Mouse (Mus musculus): ENCODE data around the gene Ift122.
A peak's percentile ranks its signal among the peaks of the same experiment; 100 is the strongest.

Gene Ift122

DNA sequence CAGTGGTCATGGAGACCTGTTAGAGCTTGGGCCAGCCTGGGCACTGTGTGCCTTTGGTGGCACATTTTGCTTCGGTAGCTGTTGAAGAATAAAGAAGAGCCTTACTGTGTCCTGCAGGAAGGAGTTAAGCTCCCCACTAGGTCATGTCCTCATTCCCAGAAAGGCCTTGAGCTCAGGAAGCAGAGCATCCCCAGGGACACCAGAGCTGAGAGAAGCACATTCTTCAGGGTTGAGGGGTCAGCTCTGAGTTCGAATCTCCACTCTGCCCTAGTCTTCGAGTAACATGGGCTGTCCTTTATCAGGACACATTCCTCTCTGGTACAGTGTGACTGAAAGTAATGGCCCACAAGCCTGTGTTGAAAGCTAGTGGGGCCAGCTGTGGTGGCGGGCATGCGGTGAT is 66.6 kb downstream of the Ift122 start:
- no peak for DNase-seq (ENCODE audit: extremely low spot score, low spot score)

GRCm38 (mm10) chr6:115924829-115925228 is 71.6 kb downstream of the Ift122 start:
- DNase-seq (ENCODE audit: extremely low spot score, low spot score): no peak

DNA sequence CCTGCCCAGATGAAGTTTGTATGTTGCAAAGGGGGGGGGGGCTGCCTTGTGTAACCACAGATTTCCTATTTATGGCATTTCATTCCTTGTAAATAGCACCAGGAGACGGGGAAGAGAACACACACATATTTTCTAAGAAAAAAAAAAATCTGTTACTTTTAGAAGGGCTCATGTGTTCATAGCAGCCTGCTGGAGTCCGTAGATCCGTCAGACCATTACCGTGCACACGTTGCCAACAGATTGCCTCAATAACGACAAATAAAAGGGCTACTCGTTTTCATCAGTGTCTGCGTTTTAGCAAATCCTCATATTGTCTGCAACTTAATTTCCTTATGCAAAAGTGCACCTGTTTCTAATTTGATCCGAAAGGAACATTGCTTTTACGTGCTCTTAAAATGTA is 73.1 kb downstream of the Ift122 start:
- no peak for DNase-seq (ENCODE audit: extremely low spot score, low spot score)

DNA sequence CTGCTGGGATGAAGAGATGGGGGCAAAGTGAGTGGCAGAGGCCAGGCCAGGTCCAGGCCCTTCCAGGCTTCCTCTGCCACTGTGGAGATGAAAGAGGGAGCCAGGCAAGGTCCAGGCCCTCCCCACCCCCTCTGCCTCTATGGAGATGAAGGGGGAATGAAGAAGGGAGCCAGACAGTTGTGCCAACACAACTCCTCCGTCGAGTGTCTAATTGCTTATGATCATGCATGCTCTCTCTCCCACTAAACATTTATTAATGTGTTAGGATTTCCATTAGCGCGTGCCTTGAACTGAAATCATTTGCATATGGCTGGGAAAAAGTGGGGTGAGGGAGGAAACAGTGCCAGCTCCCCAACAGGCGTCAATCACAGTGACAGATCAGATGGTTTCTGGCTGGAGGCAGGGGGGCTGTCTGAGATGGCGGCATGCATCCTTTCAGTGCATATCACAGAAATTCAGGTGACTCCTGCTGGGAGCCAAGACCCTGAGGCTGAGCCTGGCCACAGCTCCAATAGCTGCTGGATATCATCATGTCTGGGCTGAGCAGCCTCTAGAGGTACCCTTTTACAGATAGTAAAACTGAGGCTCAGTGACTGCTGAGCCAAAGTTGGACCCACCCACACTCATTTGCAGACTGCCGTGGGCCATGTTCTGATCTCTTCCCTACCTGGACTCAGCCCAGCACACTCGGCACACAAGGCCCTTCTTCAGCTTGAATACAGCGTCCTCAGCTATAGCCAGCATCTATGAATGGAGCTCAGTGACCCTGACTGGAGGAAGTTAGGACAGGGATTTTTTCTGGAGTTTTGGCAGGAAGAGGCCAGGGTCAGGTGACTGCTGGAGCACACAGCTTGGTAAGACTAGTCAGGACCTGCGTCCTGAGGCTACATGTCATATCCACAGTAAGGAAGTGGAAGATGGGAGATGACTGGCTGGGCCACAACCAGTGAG is 74.3 kb downstream of the Ift122 start:
- no peak for DNase-seq (ENCODE audit: extremely low spot score, low spot score)

DNA sequence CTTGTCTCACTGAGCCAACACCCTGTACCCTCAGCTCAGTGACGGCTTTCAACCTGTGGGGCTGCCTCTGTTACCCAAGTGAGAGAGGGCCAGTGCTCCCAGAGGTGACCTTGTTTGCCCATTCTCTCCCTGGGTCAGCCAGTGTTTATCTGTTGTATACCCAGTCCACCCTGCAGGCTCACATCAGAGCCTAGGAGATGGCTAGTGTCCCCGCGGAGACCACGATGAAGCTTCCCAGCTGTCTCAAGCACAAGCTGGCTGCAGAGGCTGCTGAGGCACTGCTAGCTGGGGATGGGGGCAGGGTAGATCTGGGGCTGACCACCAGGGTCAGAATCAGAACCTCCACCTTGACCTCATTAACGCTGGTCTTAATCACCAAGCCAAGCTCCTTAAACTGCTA is 76.7 kb downstream of the Ift122 start:
- DNase-seq (ENCODE audit: extremely low spot score, low spot score): no peak

GRCm38 (mm10) chr6:115931639-115932038 is 78.4 kb downstream of the Ift122 start, which contains the start of gene Rho:
TSS of gene Rho (plus strand) at chr6:115931748.
- no peak for DNase-seq (ENCODE audit: extremely low spot score, low spot score)

DNA sequence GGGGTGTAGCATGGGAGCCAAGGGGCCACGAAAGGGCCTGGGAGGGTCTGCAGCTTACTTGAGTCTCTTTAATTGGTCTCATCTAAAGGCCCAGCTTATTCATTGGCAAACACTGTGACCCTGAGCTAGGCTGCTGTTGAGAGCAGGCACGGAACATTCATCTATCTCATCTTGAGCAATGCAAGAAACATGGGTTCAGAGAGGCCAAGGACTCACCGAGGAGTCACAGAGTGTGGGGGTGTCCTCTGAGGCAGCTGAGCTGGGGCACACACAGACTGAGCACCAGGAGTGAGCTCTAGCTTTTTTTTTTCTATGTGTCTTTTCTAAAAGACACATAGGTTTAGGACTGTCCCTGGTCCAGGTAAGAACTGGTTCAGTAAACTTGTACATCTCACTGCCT is 79.1 kb downstream of the Ift122 start:
- DNase-seq (ENCODE audit: extremely low spot score, low spot score): no peak

- no peak for DNase-seq (ENCODE audit: extremely low spot score, low spot score)
Measured at GRCm38 (mm10) chr6:115935544-115935943, 82.3 kb downstream of the Ift122 start.

DNA sequence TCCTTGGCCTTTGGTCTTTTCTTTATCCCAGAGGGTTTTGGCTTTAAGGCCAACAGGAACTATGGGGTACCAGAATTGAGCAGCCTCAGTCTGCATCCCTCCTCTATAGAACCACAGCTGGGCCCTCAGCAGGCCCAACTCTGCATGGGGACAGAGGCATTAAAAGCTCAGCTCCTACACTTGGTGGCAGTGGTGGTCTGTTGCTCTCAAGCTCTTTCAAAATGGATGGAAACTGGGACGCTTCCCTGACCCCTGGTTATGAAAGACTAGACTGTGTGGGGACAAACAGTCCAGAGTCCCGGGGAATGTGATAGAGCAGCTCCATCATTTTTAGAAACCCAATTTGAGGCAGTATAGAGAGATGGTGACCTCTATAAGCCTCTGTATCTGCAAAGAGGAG is 84.7 kb downstream of the Ift122 start:
- no peak for DNase-seq (ENCODE audit: extremely low spot score, low spot score)

GRCm38 (mm10) chr6:115938798-115939197 is 85.5 kb downstream of the Ift122 start:
- DNase-seq (ENCODE audit: extremely low spot score, low spot score): no peak

GRCm38 (mm10) chr6:115940603-115941002 is 87.3 kb downstream of the Ift122 start:
- DNase-seq (ENCODE audit: extremely low spot score, low spot score): no peak

GRCm38 (mm10) chr6:115941128-115941527 is 87.9 kb downstream of the Ift122 start:
- peak; percentile 45 for DNase-seq (ENCODE audit: extremely low spot score, low spot score)

GRCm38 (mm10) chr6:115943498-115944427 is 90.5 kb downstream of the Ift122 start:
- DNase-seq (ENCODE audit: extremely low spot score, low spot score): no peak

- DNase-seq (ENCODE audit: extremely low spot score, low spot score): no peak
Measured at GRCm38 (mm10) chr6:115944638-115945037, 91.4 kb downstream of the Ift122 start, which contains the start of gene H1foo. TSS of gene H1foo (plus strand) at chr6:115944938.

- DNase-seq (ENCODE audit: extremely low spot score, low spot score): no peak
Measured at GRCm38 (mm10) chr6:115945633-115946032, 92.4 kb downstream of the Ift122 start.

DNA sequence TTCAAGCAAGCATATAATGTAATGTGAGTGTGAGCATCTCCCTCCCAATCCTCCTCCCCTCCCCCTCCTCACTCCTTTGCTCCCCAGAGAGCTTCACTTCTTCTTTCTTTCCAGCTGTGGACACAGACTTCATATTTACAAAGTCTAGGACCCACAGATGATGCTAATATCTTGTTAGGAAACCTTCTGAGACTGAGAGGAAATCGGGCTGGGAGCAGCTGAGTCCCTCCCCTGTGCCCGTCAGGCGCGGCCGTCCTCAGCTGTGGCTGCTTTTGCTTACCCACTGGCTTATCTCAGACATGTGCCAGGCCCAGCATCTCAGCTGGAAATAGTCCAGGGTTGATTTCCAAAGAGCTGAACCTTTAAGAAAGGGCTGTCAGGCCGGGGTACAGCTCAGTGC is 93.1 kb downstream of the Ift122 start:
- no peak for DNase-seq (ENCODE audit: extremely low spot score, low spot score)

- DNase-seq (ENCODE audit: extremely low spot score, low spot score): no peak
Measured at GRCm38 (mm10) chr6:115954506-115955074, 101.3 kb downstream of the Ift122 start.

DNA sequence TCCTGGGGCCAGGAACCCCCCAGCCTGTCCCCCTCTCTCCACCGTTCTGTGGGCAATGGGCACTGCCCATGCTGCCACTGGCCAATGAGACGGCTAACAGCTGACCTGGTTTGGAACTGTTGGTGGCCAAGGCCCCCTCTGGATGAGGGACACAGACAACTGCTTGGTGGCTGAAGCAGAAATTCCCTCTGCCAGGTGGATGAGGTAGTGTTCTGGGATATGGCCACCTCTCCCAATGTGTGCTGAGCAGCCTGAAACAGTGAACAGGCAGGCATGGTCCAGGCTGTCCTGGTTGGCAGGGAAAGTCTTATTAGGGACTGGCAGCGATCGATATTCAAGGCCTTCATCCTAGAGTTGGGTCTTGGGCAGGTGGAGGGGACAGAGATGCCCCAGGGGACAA is 101.9 kb downstream of the Ift122 start:
- DNase-seq (ENCODE audit: extremely low spot score, low spot score): no peak

DNA sequence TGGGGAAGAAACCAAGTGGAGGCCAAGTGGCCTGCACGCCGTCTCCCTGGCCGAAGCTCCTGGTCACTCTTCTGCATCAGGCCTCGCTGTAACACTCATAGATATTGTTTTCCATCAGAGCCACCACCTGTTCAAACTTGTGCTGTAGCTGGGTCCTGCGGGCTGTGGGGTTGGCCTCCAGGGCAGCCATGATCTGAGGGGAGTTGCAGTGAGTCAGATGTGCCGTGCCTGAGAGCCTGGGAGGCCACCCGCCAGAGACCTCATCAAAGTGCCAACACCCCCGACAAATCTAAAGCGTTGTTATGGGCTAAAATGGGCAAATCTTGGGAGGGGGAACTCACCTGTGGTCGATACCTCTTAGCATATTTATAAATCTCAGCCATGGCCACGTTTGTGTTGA is 102.4 kb downstream of the Ift122 start:
- DNase-seq (ENCODE audit: extremely low spot score, low spot score): no peak

DNA sequence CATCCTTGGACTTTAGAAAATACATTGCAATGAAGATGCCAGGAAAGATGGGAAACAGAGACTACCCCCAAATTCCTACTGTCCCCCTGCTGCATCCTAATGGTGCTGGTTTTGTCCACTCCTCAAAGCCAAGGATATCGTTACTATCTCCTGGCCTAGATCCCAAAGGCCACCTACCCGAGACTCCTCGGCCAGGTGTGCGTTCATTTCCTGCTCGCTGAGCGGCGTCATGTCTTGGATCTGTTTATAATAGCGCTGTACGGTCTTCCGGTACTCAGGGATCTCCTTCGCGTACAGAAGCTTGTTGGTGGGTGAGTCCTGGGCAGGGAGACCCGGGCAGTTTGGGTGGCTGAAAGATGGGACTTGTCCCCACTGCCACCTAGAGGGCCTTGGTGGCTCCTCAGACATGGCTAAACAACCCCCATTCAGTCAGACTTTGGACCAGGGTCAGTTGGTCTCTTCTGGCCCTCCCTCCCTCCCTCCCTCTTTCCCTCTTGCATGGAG is 103.2 kb downstream of the Ift122 start:
- DNase-seq (ENCODE audit: extremely low spot score, low spot score): no peak

DNA sequence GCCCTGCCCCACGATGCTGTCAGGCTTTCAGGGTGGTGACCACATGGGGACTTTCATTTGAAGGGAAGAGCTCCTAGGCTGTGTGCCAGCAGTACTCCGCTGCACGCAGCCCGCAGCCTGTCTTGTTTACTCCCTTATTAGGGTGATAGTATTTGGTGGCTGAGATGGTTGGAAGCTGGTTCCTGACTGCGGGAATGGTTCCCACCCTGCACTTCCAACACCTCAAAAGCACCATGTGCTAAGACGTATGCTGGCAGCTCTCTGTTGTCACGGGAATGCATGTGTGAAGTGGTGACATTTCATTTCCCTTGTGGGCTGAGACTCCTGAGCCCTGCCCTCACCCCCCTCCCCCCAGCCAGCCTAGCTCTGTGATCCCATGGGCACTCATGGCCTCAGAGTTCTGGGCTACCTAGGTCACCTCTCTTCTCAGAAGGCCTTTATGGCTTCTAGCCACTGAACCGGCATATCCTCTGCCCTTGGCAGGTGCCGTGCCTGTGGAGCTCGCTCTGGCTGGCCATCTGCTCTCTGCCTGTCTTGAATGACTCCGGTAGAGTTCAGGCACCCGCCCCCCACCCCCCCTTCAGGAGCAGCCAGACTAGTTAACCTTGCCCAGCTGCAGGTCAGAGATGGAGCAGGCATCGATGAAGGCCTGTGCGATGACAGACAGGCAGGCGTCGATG is 103.8 kb downstream of the Ift122 start:
- peak; percentile 34 for DNase-seq (ENCODE audit: extremely low spot score, low spot score)
